Mouse (Mus musculus): ENCODE results near the gene Itsn1. TPM values are rescaled to one million over a fixed set of nuclear protein-coding genes. Genes with fewer than 3 reads are reported as not detected.

Gene Itsn1
- polyA plus RNA-seq, 1 experiment from 2014 or later: 62.7 TPM

GRCm38 (mm10) chr16:91853223-91853622 lies 124.1 kb downstream of the Itsn1 start:
- Histone ChIP-seq H3K27me3 (no peaks in the 10 kb centered on the region), H3K4me3 (replicated peaks) (no peak overlapping the region), H3K4me1 (replicated peaks) (peaks cover 6% of the 10 kb centered on the region; the same call in 1 of the 2 replicates), H3K9ac (replicated peaks) (no peak overlapping the region), H3K4me2 (replicated peaks) (no peak overlapping the region), H3K9me3 (no peaks in the 10 kb centered on the region), H3K27ac (no peak overlapping the region), H3K36me3 (peaks cover 96% of the 10 kb centered on the region)
- WGBS: 93% methylated on average over 12 of the region's 12 CpGs
- no peak for ATAC-seq

DNA sequence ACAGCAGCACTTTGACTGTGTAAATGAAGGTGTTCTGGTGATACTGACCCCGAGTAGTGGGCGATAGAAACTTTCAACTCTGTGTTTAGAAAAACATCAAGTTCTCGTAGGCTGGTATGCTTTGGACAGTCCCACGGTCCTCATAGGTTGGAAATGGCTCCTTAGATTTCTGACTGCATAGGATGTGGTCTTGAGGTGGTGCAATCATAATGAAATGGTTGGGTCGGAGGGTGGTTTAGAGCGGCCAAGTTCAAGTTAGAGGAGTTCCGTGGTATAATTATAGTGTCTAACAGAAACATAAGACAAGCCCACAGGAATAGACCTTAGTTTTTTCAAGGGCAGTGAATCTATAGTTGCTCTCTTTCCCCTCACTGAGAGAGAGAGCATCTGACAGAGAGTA lies 129.6 kb downstream of the Itsn1 start:
- WGBS: 98% methylated on average over 7 of the region's 7 CpGs

GRCm38 (mm10) chr16:91859203-91859602 lies 130.1 kb downstream of the Itsn1 start:
- H3K4me3 ChIP-seq (replicated peaks): no peak overlapping the region
- no peak overlapping the region for H3K4me2 ChIP-seq (replicated peaks)
- 87% methylated on average over 3 of the region's 3 CpGs for WGBS
- peaks cover 66% of the 10 kb centered on the region for H3K36me3 ChIP-seq
- H3K27me3 ChIP-seq: no peaks in the 10 kb centered on the region
- ATAC-seq: no peak
- no peaks in the 10 kb centered on the region for H3K9me3 ChIP-seq
- no peak overlapping the region for H3K9ac ChIP-seq (replicated peaks)
- peaks cover 6% of the 10 kb centered on the region; the same call in 1 of the 2 replicates for H3K4me1 ChIP-seq (replicated peaks)
- no peak overlapping the region for H3K27ac ChIP-seq

More for the DNA sequence above, 129.6 kb downstream of the Itsn1 start:
- H3K9me3 ChIP-seq: no peaks in the 10 kb centered on the region
- H3K4me1 ChIP-seq (replicated peaks): peaks cover 6% of the 10 kb centered on the region; the same call in 1 of the 2 replicates
- H3K27ac ChIP-seq: no peak overlapping the region
- no peak overlapping the region for H3K4me2 ChIP-seq (replicated peaks)
- H3K36me3 ChIP-seq: peaks cover 66% of the 10 kb centered on the region
- H3K27me3 ChIP-seq: no peaks in the 10 kb centered on the region
- H3K4me3 ChIP-seq (replicated peaks): no peak overlapping the region
- H3K9ac ChIP-seq (replicated peaks): no peak overlapping the region
- no peak for ATAC-seq

DNA sequence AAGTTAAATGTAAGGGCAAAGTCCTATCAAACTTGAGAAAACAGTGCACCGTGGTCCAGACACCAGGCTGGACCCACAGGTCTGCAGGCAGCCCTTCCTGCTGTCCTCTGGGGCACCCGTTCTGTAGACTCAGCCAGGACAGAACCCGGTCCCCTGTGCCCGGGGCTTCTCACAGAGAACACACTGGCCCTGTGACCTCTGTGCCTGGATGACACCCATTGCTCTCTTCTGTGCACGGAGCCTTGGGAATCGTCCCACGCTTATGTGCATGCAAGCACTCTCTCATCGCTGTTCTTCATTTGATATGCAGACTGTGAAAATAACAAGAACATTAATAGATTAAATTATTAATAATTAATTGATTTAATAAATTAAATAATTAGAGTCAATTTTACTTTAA lies 130.9 kb downstream of the Itsn1 start:
- ATAC-seq: no peak
- no peaks in the 10 kb centered on the region for H3K9me3 ChIP-seq
- no peak overlapping the region for H3K4me3 ChIP-seq (replicated peaks)
- H3K4me2 ChIP-seq (replicated peaks): no peak overlapping the region
- H3K36me3 ChIP-seq: peaks cover 66% of the 10 kb centered on the region
- WGBS: 90% methylated on average over 8 of the region's 8 CpGs
- H3K9ac ChIP-seq (replicated peaks): no peak overlapping the region
- H3K27ac ChIP-seq: no peak overlapping the region
- no peaks in the 10 kb centered on the region for H3K27me3 ChIP-seq
- H3K4me1 ChIP-seq (replicated peaks): peaks cover 6% of the 10 kb centered on the region; the same call in 1 of the 2 replicates

GRCm38 (mm10) chr16:91860471-91861125 lies 131.5 kb downstream of the Itsn1 start:
- Histone ChIP-seq H3K4me2 (replicated peaks) (no peak overlapping the region), H3K9ac (replicated peaks) (no peak overlapping the region), H3K4me1 (replicated peaks) (peaks cover 6% of the 10 kb centered on the region; the same call in 1 of the 2 replicates), H3K27ac (no peak overlapping the region), H3K36me3 (peaks cover 68% of the 10 kb centered on the region), H3K27me3 (no peaks in the 10 kb centered on the region), H3K4me3 (replicated peaks) (no peak overlapping the region), H3K9me3 (no peaks in the 10 kb centered on the region)
- WGBS: 82% methylated on average over 14 of the region's 14 CpGs
- ATAC-seq: no peak

DNA sequence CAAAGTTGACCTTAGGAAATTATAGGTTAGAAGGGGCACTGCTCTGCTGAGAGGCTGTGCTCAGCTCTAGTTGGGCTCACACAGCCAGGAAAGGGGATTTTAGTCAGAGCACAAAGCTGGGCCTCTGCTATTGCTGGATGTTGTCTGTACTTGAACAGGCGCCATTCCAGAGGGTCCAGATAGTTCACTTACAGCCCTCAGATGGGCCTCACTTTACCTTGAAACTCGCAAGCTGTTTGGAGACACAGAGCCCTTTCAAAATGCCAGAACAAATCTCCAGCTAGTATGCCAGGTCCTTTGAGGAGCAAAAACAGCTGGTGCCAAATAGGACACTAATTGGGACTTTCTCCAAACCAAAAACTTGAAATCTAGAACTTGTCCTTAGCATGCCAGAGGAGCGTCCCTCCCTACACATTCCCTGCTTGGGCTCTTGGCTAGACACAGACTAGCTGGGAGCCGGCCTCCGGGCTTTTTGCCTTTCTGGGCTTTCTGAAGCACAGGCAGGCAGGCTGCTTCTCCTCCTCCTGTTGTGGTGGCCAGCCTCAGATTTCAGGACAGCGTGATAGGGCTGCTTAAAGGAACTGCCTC lies 132.8 kb downstream of the Itsn1 start:
- no peak overlapping the region for H3K4me3 ChIP-seq (replicated peaks)
- no peaks in the 10 kb centered on the region for H3K9me3 ChIP-seq
- H3K36me3 ChIP-seq: peaks cover 64% of the 10 kb centered on the region
- no peaks in the 10 kb centered on the region for H3K4me1 ChIP-seq (replicated peaks)
- H3K27ac ChIP-seq: no peak overlapping the region
- WGBS: 82% methylated on average over 6 of the region's 6 CpGs
- no peak overlapping the region for H3K4me2 ChIP-seq (replicated peaks)
- no peak for ATAC-seq
- no peak overlapping the region for H3K9ac ChIP-seq (replicated peaks)
- no peaks in the 10 kb centered on the region for H3K27me3 ChIP-seq

- whole genome bisulfite sequencing: 88% methylated on average over 7 of the region's 7 CpGs
- no peaks in the 10 kb centered on the region for H3K4me1 ChIP-seq (replicated peaks)
- no peaks in the 10 kb centered on the region for H3K27me3 ChIP-seq
- no peak for ATAC-seq
- H3K9ac ChIP-seq (replicated peaks): no peak overlapping the region
- H3K9me3 ChIP-seq: no peaks in the 10 kb centered on the region
- H3K36me3 ChIP-seq: peaks cover 63% of the 10 kb centered on the region
- H3K27ac ChIP-seq: no peak overlapping the region
- no peak overlapping the region for H3K4me3 ChIP-seq (replicated peaks)
- no peak overlapping the region for H3K4me2 ChIP-seq (replicated peaks)
Observed at GRCm38 (mm10) chr16:91862836-91863235, 133.8 kb downstream of the Itsn1 start.

- Histone ChIP-seq H3K36me3 (peaks cover 68% of the 10 kb centered on the region), H3K27ac (no peak overlapping the region), H3K4me2 (replicated peaks) (no peak overlapping the region), H3K9ac (replicated peaks) (no peak overlapping the region), H3K9me3 (no peaks in the 10 kb centered on the region), H3K27me3 (no peaks in the 10 kb centered on the region), H3K4me1 (replicated peaks) (no peaks in the 10 kb centered on the region), H3K4me3 (replicated peaks) (no peak overlapping the region)
- WGBS: 88% methylated on average over 10 of the region's 10 CpGs
- no peak for ATAC-seq
Observed at GRCm38 (mm10) chr16:91864646-91865332, 135.7 kb downstream of the Itsn1 start.

- no peak overlapping the region for H3K27ac ChIP-seq
- no peak for ATAC-seq
- no peaks in the 10 kb centered on the region for H3K9me3 ChIP-seq
- no peak overlapping the region for H3K9ac ChIP-seq (replicated peaks)
- no peaks in the 10 kb centered on the region for H3K27me3 ChIP-seq
- H3K4me1 ChIP-seq (replicated peaks): no peaks in the 10 kb centered on the region
- H3K36me3 ChIP-seq: peaks cover 77% of the 10 kb centered on the region
- H3K4me3 ChIP-seq (replicated peaks): no peak overlapping the region
- H3K4me2 ChIP-seq (replicated peaks): no peak overlapping the region
- WGBS: 93% methylated on average over 7 of the region's 7 CpGs
Observed at GRCm38 (mm10) chr16:91865570-91866257, 136.6 kb downstream of the Itsn1 start.

DNA sequence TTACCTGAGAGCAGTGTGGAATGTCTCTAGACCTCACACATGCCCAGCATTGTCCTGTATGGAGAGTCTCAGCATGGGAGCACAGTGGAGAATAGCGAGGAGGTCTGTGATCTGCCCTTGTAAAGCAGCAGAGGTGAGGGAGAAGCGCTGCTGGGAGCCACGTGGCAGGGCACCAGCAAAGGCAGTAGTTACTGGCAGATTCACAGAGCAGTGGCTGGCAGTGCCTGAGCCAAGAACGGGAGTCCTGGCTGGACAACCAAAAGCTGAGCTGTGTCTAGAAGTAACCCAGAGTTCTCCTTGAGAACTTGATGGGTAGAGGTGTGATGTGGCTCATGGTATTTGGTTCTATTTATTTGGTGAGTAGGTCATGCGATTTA lies 137.2 kb downstream of the Itsn1 start:
- 85% methylated on average over 5 of the region's 5 CpGs for WGBS
- Histone ChIP-seq H3K36me3 (peaks cover 82% of the 10 kb centered on the region), H3K4me2 (replicated peaks) (no peak overlapping the region), H3K27ac (no peak overlapping the region), H3K27me3 (no peaks in the 10 kb centered on the region), H3K4me1 (replicated peaks) (no peaks in the 10 kb centered on the region), H3K9me3 (no peaks in the 10 kb centered on the region), H3K4me3 (replicated peaks) (no peak overlapping the region), H3K9ac (replicated peaks) (no peak overlapping the region)
- no peak for ATAC-seq

DNA sequence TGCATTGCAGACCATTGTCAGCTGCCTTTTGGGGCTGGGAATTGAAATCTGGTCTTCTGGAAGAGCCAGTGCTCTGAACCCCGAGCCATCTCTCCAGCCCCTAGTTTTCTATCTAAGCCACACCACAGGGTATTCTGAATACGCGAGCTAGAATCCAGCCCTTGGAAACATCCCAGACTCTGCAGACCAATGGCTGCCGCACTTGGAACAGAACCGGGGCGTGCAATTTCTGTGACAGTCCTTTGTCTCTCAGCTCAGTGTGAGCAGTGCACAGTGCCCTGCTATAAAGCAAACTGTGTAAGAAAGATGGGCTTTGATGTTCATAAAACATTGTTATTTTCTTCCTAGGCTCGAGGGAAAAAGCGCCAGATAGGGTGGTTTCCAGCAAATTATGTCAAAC lies 138.6 kb downstream of the Itsn1 start:
- Histone ChIP-seq H3K4me1 (replicated peaks) (no peaks in the 10 kb centered on the region), H3K4me3 (replicated peaks) (no peak overlapping the region), H3K36me3 (peaks cover 93% of the 10 kb centered on the region), H3K27ac (peak overlapping the region; percentile 22; the same call in 1 of the 2 replicates), H3K9ac (replicated peaks) (no peak overlapping the region), H3K4me2 (replicated peaks) (no peak overlapping the region), H3K9me3 (no peaks in the 10 kb centered on the region), H3K27me3 (no peaks in the 10 kb centered on the region)
- no peak for ATAC-seq
- WGBS: 78% methylated on average over 8 of the region's 8 CpGs
